Mouse (Mus musculus): ENCODE measurements around the gene Zbtb38. TPM values are rescaled to one million over a fixed set of nuclear protein-coding genes. Genes with fewer than 3 reads are reported as not detected.

Zbtb38 gene
- polyA plus RNA-seq, 1 experiment, result 5.9 TPM

- Histone ChIP-seq H3K36me3 (ENCODE audit: control insufficient read depth, insufficient read depth, low read length) (no peaks in the 10 kb centered on the region), H3K4me3 (ENCODE audit: extremely low read depth, insufficient read depth, insufficient read length) (no peak overlapping the region)
- WGBS, result 89% methylated on average over 17 of the region's 17 CpGs
Measured at GRCm38 (mm10) chr9:96732644-96733424, 19.8 kb downstream of the Zbtb38 start.

GRCm38 (mm10) chr9:96731961-96732511 lies 20.6 kb downstream of the Zbtb38 start:
- 87% methylated on average over 14 of the region's 14 CpGs for WGBS
- TF ChIP-seq POLR2A (IDR thresholded peaks at IDR 0.05; ENCODE audit: low read depth, low read length) (no peak), CTCF (IDR thresholded peaks at IDR 0.05; ENCODE audit: extremely low read depth, insufficient read depth, insufficient read length, insufficient replicate concordance) (no peak)
- Histone ChIP-seq H3K4me3 (ENCODE audit: extremely low read depth, insufficient read depth, insufficient read length) (no peak overlapping the region), H3K36me3 (ENCODE audit: control insufficient read depth, insufficient read depth, low read length) (no peaks in the 10 kb centered on the region), H3K27ac (ENCODE audit: insufficient read depth, low read length) (no peak overlapping the region), H3K27me3 (ENCODE audit: control insufficient read depth, insufficient read depth, low read length) (no peaks in the 10 kb centered on the region), H3K4me1 (ENCODE audit: control insufficient read depth, insufficient read depth, insufficient read length) (no peaks in the 10 kb centered on the region)
- no peak for DNase-seq (ENCODE audit: low read depth in 1 of 2, low spot score in 2 of 2)

More at GRCm38 (mm10) chr9:96732644-96733424, 19.8 kb downstream of the Zbtb38 start:
- no peaks in the 10 kb centered on the region for H3K4me1 ChIP-seq (ENCODE audit: control insufficient read depth, insufficient read depth, insufficient read length)
- H3K27ac ChIP-seq (ENCODE audit: insufficient read depth, low read length), result no peak overlapping the region
- H3K27me3 ChIP-seq (ENCODE audit: control insufficient read depth, insufficient read depth, low read length), result no peaks in the 10 kb centered on the region
- TF ChIP-seq POLR2A (IDR thresholded peaks at IDR 0.05; ENCODE audit: low read depth, low read length), result no peak
- DNase-seq (ENCODE audit: low read depth in 1 of 2, low spot score in 2 of 2), result no peak

- Histone ChIP-seq H3K27ac (ENCODE audit: insufficient read depth, low read length) (no peak overlapping the region), H3K4me1 (ENCODE audit: control insufficient read depth, insufficient read depth, insufficient read length) (no peaks in the 10 kb centered on the region), H3K36me3 (ENCODE audit: control insufficient read depth, insufficient read depth, low read length) (no peaks in the 10 kb centered on the region), H3K4me3 (ENCODE audit: extremely low read depth, insufficient read depth, insufficient read length) (no peak overlapping the region), H3K27me3 (ENCODE audit: control insufficient read depth, insufficient read depth, low read length) (no peaks in the 10 kb centered on the region)
- no peak for DNase-seq (ENCODE audit: low read depth in 1 of 2, low spot score in 2 of 2)
- 91% methylated on average over 19 of the region's 19 CpGs for WGBS
- no peak for TF ChIP-seq POLR2A (IDR thresholded peaks at IDR 0.05; ENCODE audit: low read depth, low read length)
- TF ChIP-seq CTCF (IDR thresholded peaks at IDR 0.05; ENCODE audit: extremely low read depth, insufficient read depth, insufficient read length, insufficient replicate concordance), result no peak
Measured at GRCm38 (mm10) chr9:96731039-96731895, 21.4 kb downstream of the Zbtb38 start.

GRCm38 (mm10) chr9:96730311-96730625 lies 22.4 kb downstream of the Zbtb38 start:
- no peak for DNase-seq (ENCODE audit: low read depth in 1 of 2, low spot score in 2 of 2)
- TF ChIP-seq CTCF (IDR thresholded peaks at IDR 0.05; ENCODE audit: extremely low read depth, insufficient read depth, insufficient read length, insufficient replicate concordance) (no peak), POLR2A (IDR thresholded peaks at IDR 0.05; ENCODE audit: low read depth, low read length) (no peak)
- H3K27ac ChIP-seq (ENCODE audit: insufficient read depth, low read length), result no peak overlapping the region
- H3K4me3 ChIP-seq (ENCODE audit: extremely low read depth, insufficient read depth, insufficient read length), result no peak overlapping the region
- no peaks in the 10 kb centered on the region for H3K4me1 ChIP-seq (ENCODE audit: control insufficient read depth, insufficient read depth, insufficient read length)
- WGBS, result 90% methylated on average over 2 of the region's 2 CpGs
- no peaks in the 10 kb centered on the region for H3K27me3 ChIP-seq (ENCODE audit: control insufficient read depth, insufficient read depth, low read length)
- H3K36me3 ChIP-seq (ENCODE audit: control insufficient read depth, insufficient read depth, low read length), result no peaks in the 10 kb centered on the region

- no peak overlapping the region for H3K4me3 ChIP-seq (ENCODE audit: extremely low read depth, insufficient read depth, insufficient read length)
- no peaks in the 10 kb centered on the region for H3K27me3 ChIP-seq (ENCODE audit: control insufficient read depth, insufficient read depth, low read length)
- no peaks in the 10 kb centered on the region for H3K4me1 ChIP-seq (ENCODE audit: control insufficient read depth, insufficient read depth, insufficient read length)
- no peak for TF ChIP-seq CTCF (IDR thresholded peaks at IDR 0.05; ENCODE audit: extremely low read depth, insufficient read depth, insufficient read length, insufficient replicate concordance)
- no peak for TF ChIP-seq POLR2A (IDR thresholded peaks at IDR 0.05; ENCODE audit: low read depth, low read length)
- WGBS, result 93% methylated on average over 10 of the region's 10 CpGs
- DNase-seq (ENCODE audit: low read depth in 1 of 2, low spot score in 2 of 2), result no peak
- H3K27ac ChIP-seq (ENCODE audit: insufficient read depth, low read length), result no peak overlapping the region
- no peaks in the 10 kb centered on the region for H3K36me3 ChIP-seq (ENCODE audit: control insufficient read depth, insufficient read depth, low read length)
Measured at GRCm38 (mm10) chr9:96729537-96730310, 22.9 kb downstream of the Zbtb38 start.

- Histone ChIP-seq H3K27me3 (ENCODE audit: control insufficient read depth, insufficient read depth, low read length) (no peaks in the 10 kb centered on the region), H3K4me1 (ENCODE audit: control insufficient read depth, insufficient read depth, insufficient read length) (no peaks in the 10 kb centered on the region), H3K36me3 (ENCODE audit: control insufficient read depth, insufficient read depth, low read length) (no peaks in the 10 kb centered on the region), H3K27ac (ENCODE audit: insufficient read depth, low read length) (no peak overlapping the region), H3K4me3 (ENCODE audit: extremely low read depth, insufficient read depth, insufficient read length) (no peak overlapping the region)
- WGBS, result 92% methylated on average over 16 of the region's 16 CpGs
- no peak for DNase-seq (ENCODE audit: low read depth in 1 of 2, low spot score in 2 of 2)
- TF ChIP-seq POLR2A (IDR thresholded peaks at IDR 0.05; ENCODE audit: low read depth, low read length), result no peak
- no peak for TF ChIP-seq CTCF (IDR thresholded peaks at IDR 0.05; ENCODE audit: extremely low read depth, insufficient read depth, insufficient read length, insufficient replicate concordance)
Measured at GRCm38 (mm10) chr9:96728338-96729162, 24.1 kb downstream of the Zbtb38 start.

Data from spleen, adult 2 months (tissue).